Mouse (Mus musculus): Measurements from ENCODE around the gene Slain2. TPM values are rescaled to one million over a fixed set of nuclear protein-coding genes. Genes with fewer than 3 reads are reported as not detected.

Slain2 gene
- polyA plus RNA-seq, 2 experiments: 4.5 to 5.4 TPM

GRCm38 (mm10) chr5:73014745-73015144, 100.6 kb downstream of the Slain2 start:
- H3K36me3 ChIP-seq (replicated peaks; ENCODE audit: control insufficient read depth, insufficient read depth, low read depth): no peaks in the 10 kb centered on the region
- H3K4me3 ChIP-seq (ENCODE audit: insufficient read depth in 1 of 2, low read depth in 2 of 2, low read length in 2 of 2): no peak overlapping the region
- peaks cover 25% of the 10 kb centered on the region for H3K27me3 ChIP-seq (ENCODE audit: control insufficient read depth, insufficient read depth, low read length)
- H3K27ac ChIP-seq: no peak overlapping the region
- H3K4me2 ChIP-seq (ENCODE audit: low read depth): no peak overlapping the region
- H3K9me3 ChIP-seq (ENCODE audit: control insufficient read depth, low read length): no peaks in the 10 kb centered on the region
- WGBS (ENCODE audit: insufficient replicate concordance): 39% methylated on average over 9 of the region's 9 CpGs
- H3K9ac ChIP-seq (replicated peaks): no peak overlapping the region
- no peak for TF ChIP-seq CTCF (IDR thresholded peaks at IDR 0.05; ENCODE audit: low read depth)
- ATAC-seq (ENCODE audit: insufficient read depth) (no peak), DNase-seq (ENCODE audit: low read depth in 3 of 3, low spot score in 3 of 3) (no peak)
- H3K4me1 ChIP-seq (replicated peaks; ENCODE audit: control insufficient read depth in 2 of 2, insufficient read depth in 2 of 2, low read length in 1 of 2): no peaks in the 10 kb centered on the region

DNA sequence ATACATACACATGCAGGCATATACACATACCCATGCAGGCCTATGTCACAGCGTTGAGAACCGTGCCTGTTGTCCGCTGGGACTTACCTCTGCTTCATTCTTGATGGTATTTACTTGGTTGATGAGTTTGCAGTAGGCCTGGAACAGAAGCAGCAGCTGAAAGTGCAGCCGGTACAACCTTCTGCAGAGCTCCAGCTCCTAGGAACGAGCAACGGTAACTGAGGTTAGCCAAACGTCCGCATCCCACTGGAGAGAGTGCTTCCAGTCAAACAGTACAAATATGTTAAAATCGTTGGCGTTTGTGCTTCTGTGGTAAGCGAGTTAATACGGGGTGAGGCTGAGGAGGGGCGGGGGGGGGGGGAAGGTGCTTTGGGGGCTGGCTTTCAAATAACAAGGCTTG, 109.7 kb downstream of the Slain2 start:
- Histone ChIP-seq H3K4me2 (ENCODE audit: low read depth) (no peak overlapping the region), H3K9ac (replicated peaks) (no peak overlapping the region), H3K27ac (no peak overlapping the region), H3K27me3 (ENCODE audit: control insufficient read depth, insufficient read depth, low read length) (no peaks in the 10 kb centered on the region), H3K4me3 (ENCODE audit: insufficient read depth in 1 of 2, low read depth in 2 of 2, low read length in 2 of 2) (no peak overlapping the region), H3K36me3 (replicated peaks; ENCODE audit: control insufficient read depth, insufficient read depth, low read depth) (peaks cover 31% of the 10 kb centered on the region), H3K4me1 (replicated peaks; ENCODE audit: control insufficient read depth in 2 of 2, insufficient read depth in 2 of 2, low read length in 1 of 2) (peaks cover 0 to 7% of the 10 kb centered on the region in 2 experiments; a peak in 1 of 4 replicates), H3K9me3 (ENCODE audit: control insufficient read depth, low read length) (no peaks in the 10 kb centered on the region)
- no peak for ATAC-seq (ENCODE audit: insufficient read depth)
- TF ChIP-seq EP300 (IDR thresholded peaks at IDR 0.05; ENCODE audit: low read depth): no peak
- no peak for TF ChIP-seq CTCF (IDR thresholded peaks at IDR 0.05; ENCODE audit: low read depth)
- 91% methylated on average over 13 of the region's 13 CpGs for WGBS (ENCODE audit: insufficient replicate concordance)
- DNase-seq (ENCODE audit: low read depth in 3 of 3, low spot score in 3 of 3): no peak

Other genes with a start within 250 kb of the Slain2 start
- 0.01 TPM in 2 replicates for gene Txk, start 161.5 kb upstream of the Slain2 start, polyA plus RNA-seq (2012; rRNA removed)
- gene Txk, start 161.5 kb upstream of the Slain2 start, polyA plus RNA-seq (2014; fragmentation: Nextera tagmentation; extraction: Ambion mirVana): 0.08 TPM in 1 of 2 replicates, not detected in the other
- gene Tec, start 45.8 kb upstream of the Slain2 start, polyA plus RNA-seq (2012; rRNA removed): 1.4 and 1.9 TPM in 2 replicates
- gene Tec, start 45.8 kb upstream of the Slain2 start, polyA plus RNA-seq (2014; fragmentation: Nextera tagmentation; extraction: Ambion mirVana): 3.3 TPM in 2 replicates
- not detected in 2 replicates for gene Gm10135, start 60.4 kb downstream of the Slain2 start, polyA plus RNA-seq (2012; rRNA removed)
- not detected in 2 replicates for gene Gm10135, start 60.4 kb downstream of the Slain2 start, polyA plus RNA-seq (2014; fragmentation: Nextera tagmentation; extraction: Ambion mirVana)
- gene Slc10a4, start 92.6 kb downstream of the Slain2 start, polyA plus RNA-seq (2012; rRNA removed): 0.03 and 0.06 TPM in 2 replicates
- not detected in 2 replicates for gene Slc10a4, start 92.6 kb downstream of the Slain2 start, polyA plus RNA-seq (2014; fragmentation: Nextera tagmentation; extraction: Ambion mirVana)